Mouse (Mus musculus) stomach, embryonic 15.5 days (tissue): ENCODE results near the gene Gm9745. TPM values are rescaled to one million over a fixed set of nuclear protein-coding genes. Genes with fewer than 3 reads are reported as not detected.

Source experiments
- microRNA-seq: library from miRNA; unstranded; fragments of <30 nt; microRNA quantifications from one replicate; pipeline ENCODE4, GENCODE M21; 2016
- polyA plus RNA-seq: library from polyadenylated mRNA; unstranded; fragments of >200 nt; fragmentation: Nextera tagmentation; extraction: Ambion mirVana; gene quantifications from 2 replicates; pipeline ENCODE4 v1.2.1, GENCODE M21; 2015

Gene Gm9745
- polyA plus RNA-seq, 1 experiment from 2014 or later: not detected

Small RNAs within 50 kb of the gene (microRNA-seq; reads per million reads assigned to microRNA genes)
- not detected for gene Gm22750

Other genes starting within 250 kb of the Gm9745 start
- 16.6 and 18.2 TPM in 2 replicates for gene Wdr37, start 76.3 kb downstream of the Gm9745 start, polyA plus RNA-seq
- gene Idi1, start 62.7 kb downstream of the Gm9745 start, polyA plus RNA-seq: 105 and 106 TPM in 2 replicates
- gene Idi2, start 4.6 kb upstream of the Gm9745 start, polyA plus RNA-seq: not detected in 2 replicates
- gene Gtpbp4, start 47.9 kb upstream of the Gm9745 start, polyA plus RNA-seq: 74.5 and 81.7 TPM in 2 replicates
- 37.6 and 37.8 TPM in 2 replicates for gene Larp4b, start 145.7 kb upstream of the Gm9745 start, polyA plus RNA-seq